Mouse (Mus musculus) liver, postnatal 0 days (tissue): ENCODE data around the gene Dhdds. TPM values are rescaled to one million over a fixed set of nuclear protein-coding genes. Genes with fewer than 3 reads are reported as not detected.

ENCODE experiments used
- ATAC-seq: fragments of 200-750 bp; cut with Nextera tagmentation; 2 replicates; pipeline ENCODE4 v1.8.0; 2017; ENCODE audit warnings: mild to moderate bottlenecking, moderate library complexity
- DNase-seq: peaks from one replicate; pipeline ENCODE4 v3.0.0-alpha.2; 2016
- H3K27ac ChIP-seq: fragments of 300-500 bp; sonication (generic); 2 replicates; pipeline ENCODE4 v1.5.1; 2014; ENCODE audit warnings: antibody characterized with exemption, moderate library complexity, mild to moderate bottlenecking, low read depth
- H3K27me3 ChIP-seq: fragments of 300-500 bp; sonication (generic); 2 replicates; pipeline ENCODE4 v1.6.1; 2014; ENCODE audit warnings: low read length, control low read depth, mixed read lengths; ENCODE audit not compliant: insufficient read depth
- H3K36me3 ChIP-seq: fragments of 300-500 bp; sonication (generic); replicated peaks from 2 replicates; pipeline ENCODE4 v1.6.1; 2014; ENCODE audit warnings: mild to moderate bottlenecking, control low read depth, low read length, moderate library complexity, mixed read lengths; ENCODE audit not compliant: insufficient read depth
- H3K4me1 ChIP-seq: fragments of 300-500 bp; sonication (generic); 2 replicates; pipeline ENCODE4 v1.6.1; 2014; ENCODE audit warnings: antibody characterized with exemption, mild to moderate bottlenecking, control low read depth; ENCODE audit not compliant: insufficient read depth
- H3K4me2 ChIP-seq: fragments of 300-500 bp; sonication (generic); 2 replicates; pipeline ENCODE4 v1.6.1; 2014; ENCODE audit warnings: low read depth, mild to moderate bottlenecking, low read length, moderate library complexity, mixed read lengths
- H3K4me3 ChIP-seq: fragments of 300-500 bp; sonication (generic); 2 replicates; pipeline ENCODE4 v1.5.1; 2014; ENCODE audit warnings: low read depth, low read length
- H3K9ac ChIP-seq: fragments of 300-500 bp; sonication (generic); replicated peaks from 2 replicates; pipeline ENCODE4 v1.6.1; 2014; ENCODE audit warnings: mild to moderate bottlenecking, moderate library complexity
- H3K9me3 ChIP-seq: fragments of 300-500 bp; sonication (generic); 2 replicates; pipeline ENCODE4 v1.6.1; 2016; ENCODE audit warnings: mild to moderate bottlenecking, control low read depth, low read length, mixed read lengths
- CTCF ChIP-seq: sonication (generic); IDR thresholded peaks from 2 replicates; pipeline ENCODE4 v1.5.1; 2016; ENCODE audit warnings: antibody characterized with exemption, low read depth
- EP300 ChIP-seq: IDR thresholded peaks from 2 replicates; pipeline ENCODE4 v1.6.1; 2016; ENCODE audit warnings: antibody characterized with exemption, low read depth, mild to moderate bottlenecking
- WGBS: fragments of 180-500 bp; shearing (Covaris S2); extraction: QIAGEN DNeasy Blood & Tissue Kit; methylation state at CpG from one replicate; pipeline ENCODE4 v1.1.7; 2014; ENCODE audit not compliant: insufficient replicate concordance; 5-methylcytosine and 5-hydroxymethylcytosine counted together
- polyA plus RNA-seq: library from polyadenylated mRNA; unstranded; fragments of >200 nt; fragmentation: Nextera tagmentation; extraction: Ambion mirVana; gene quantifications from 2 replicates; pipeline ENCODE4 v1.2.1, GENCODE M21; 2015

Dhdds gene
- polyA plus RNA-seq, 1 experiment from 2014 or later = 10.3 TPM

- Histone ChIP-seq H3K27me3 (no peaks in the 10 kb centered on the region), H3K9me3 (no peaks in the 10 kb centered on the region), H3K36me3 (no peaks in the 10 kb centered on the region), H3K27ac (peak overlapping the region; percentile 72), H3K4me1 (peaks cover 17% of the 10 kb centered on the region), H3K4me3 (no peak overlapping the region), H3K4me2 (peak overlapping the region; percentile 55), H3K9ac (0 out of 2 replicates have a peak overlapping the region, but pooled peaks have one; percentile 5)
- ATAC-seq (peak; percentile 47), DNase-seq (no peak)
- 19% methylated on average over 7 of the region's 7 CpGs for WGBS
- TF ChIP-seq CTCF = no peak
- TF ChIP-seq EP300 = no peak; the same call in 1 of the 2 replicates
Observed at GRCm38 (mm10) chr4:133929278-133929670, 71.4 kb downstream of the Dhdds start.

- TF ChIP-seq CTCF (no peak), EP300 (peak; percentile 29; the same call in 1 of the 2 replicates)
- H3K27ac ChIP-seq = peak overlapping the region; percentile 72
- no peaks in the 10 kb centered on the region for H3K27me3 ChIP-seq
- no peaks in the 10 kb centered on the region for H3K36me3 ChIP-seq
- WGBS = 19% methylated on average over 15 of the region's 15 CpGs
- peak overlapping the region; percentile 55 for H3K4me2 ChIP-seq
- 0 out of 2 replicates have a peak overlapping the region, but pooled peaks have one; percentile 5 for H3K9ac ChIP-seq
- peak; percentile 51 for ATAC-seq
- H3K4me1 ChIP-seq = peaks cover 17% of the 10 kb centered on the region
- no peak overlapping the region for H3K4me3 ChIP-seq
- no peaks in the 10 kb centered on the region for H3K9me3 ChIP-seq
- peak; percentile 23 for DNase-seq
Observed at GRCm38 (mm10) chr4:133928576-133929277, 72.0 kb downstream of the Dhdds start.

- H3K9me3 ChIP-seq = no peaks in the 10 kb centered on the region
- no peaks in the 10 kb centered on the region for H3K27me3 ChIP-seq
- no peaks in the 10 kb centered on the region for H3K36me3 ChIP-seq
- H3K4me2 ChIP-seq = no peak overlapping the region
- TF ChIP-seq CTCF (no peak), EP300 (peak; percentile 62; the same call in 1 of the 2 replicates)
- WGBS = 57% methylated on average over 4 of the region's 4 CpGs
- no peak for DNase-seq
- H3K27ac ChIP-seq = no peak overlapping the region
- no peak overlapping the region for H3K4me3 ChIP-seq
- no peak overlapping the region for H3K9ac ChIP-seq
- no peak for ATAC-seq
- peaks cover 12% of the 10 kb centered on the region for H3K4me1 ChIP-seq
Observed at GRCm38 (mm10) chr4:133925204-133925603, 75.5 kb downstream of the Dhdds start.

GRCm38 (mm10) chr4:133923743-133924142 is 77.0 kb downstream of the Dhdds start:
- Histone ChIP-seq H3K9me3 (no peaks in the 10 kb centered on the region), H3K36me3 (no peaks in the 10 kb centered on the region), H3K9ac (no peak overlapping the region), H3K27me3 (no peaks in the 10 kb centered on the region), H3K4me1 (peaks cover 4% of the 10 kb centered on the region), H3K27ac (no peak overlapping the region), H3K4me3 (no peak overlapping the region), H3K4me2 (no peak overlapping the region)
- ATAC-seq (no peak), DNase-seq (no peak)
- TF ChIP-seq CTCF (no peak), EP300 (no peak)
- 82% methylated on average over 5 of the region's 5 CpGs for WGBS

Other genes starting within 250 kb of the Dhdds start
- gene Arid1a, start 244.1 kb downstream of the Dhdds start, polyA plus RNA-seq = 6.1 and 6.2 TPM in 2 replicates
- gene Rps6ka1, start 113.1 kb downstream of the Dhdds start, polyA plus RNA-seq = 31.6 and 36.9 TPM in 2 replicates
- 547 and 562 TPM in 2 replicates for gene Hmgn2, start 32.3 kb downstream of the Dhdds start, polyA plus RNA-seq
- gene Lin28a, start 17.9 kb upstream of the Dhdds start, polyA plus RNA-seq = 0.87 and 1.1 TPM in 2 replicates
- not detected in 2 replicates for gene Zfp683, start 52.9 kb upstream of the Dhdds start, polyA plus RNA-seq
- 0.69 and 1.4 TPM in 2 replicates for gene Crybg2, start 59.9 kb upstream of the Dhdds start, polyA plus RNA-seq
- 114 and 125 TPM in 2 replicates for gene Cd52, start 94.2 kb upstream of the Dhdds start, polyA plus RNA-seq
- 0.88 and 0.99 TPM in 2 replicates for gene Ubxn11, start 101.7 kb upstream of the Dhdds start, polyA plus RNA-seq
- gene Sh3bgrl3, start 127.9 kb upstream of the Dhdds start, polyA plus RNA-seq = 198 and 215 TPM in 2 replicates
- gene Cep85, start 186.2 kb upstream of the Dhdds start, polyA plus RNA-seq = 65.6 and 98.1 TPM in 2 replicates
- gene Gm7534, start 202.1 kb upstream of the Dhdds start, polyA plus RNA-seq = not detected in 2 replicates
- not detected in 2 replicates for gene Catsper4, start 226.5 kb upstream of the Dhdds start, polyA plus RNA-seq
- gene Cnksr1, start 237.5 kb upstream of the Dhdds start, polyA plus RNA-seq = 0.08 and 0.20 TPM in 2 replicates
- 0.23 and 0.33 TPM in 2 replicates for gene E130218I03Rik, start 242.7 kb upstream of the Dhdds start, polyA plus RNA-seq
- gene Zfp593, start 244.7 kb upstream of the Dhdds start, polyA plus RNA-seq = 6.1 and 6.2 TPM in 2 replicates
- not detected in 2 replicates for gene Gm30191, start 246.0 kb upstream of the Dhdds start, polyA plus RNA-seq